Mouse (Mus musculus) forelimb bud, embryonic 11.5 days (tissue): ENCODE measurements around the gene Tnfrsf8.

ENCODE experiments used
- DNase-seq: peaks from one replicate; pipeline ENCODE4 v3.0.0-alpha.2; 2012; ENCODE audit warnings: low read depth, low spot score

Tnfrsf8 gene

DNA sequence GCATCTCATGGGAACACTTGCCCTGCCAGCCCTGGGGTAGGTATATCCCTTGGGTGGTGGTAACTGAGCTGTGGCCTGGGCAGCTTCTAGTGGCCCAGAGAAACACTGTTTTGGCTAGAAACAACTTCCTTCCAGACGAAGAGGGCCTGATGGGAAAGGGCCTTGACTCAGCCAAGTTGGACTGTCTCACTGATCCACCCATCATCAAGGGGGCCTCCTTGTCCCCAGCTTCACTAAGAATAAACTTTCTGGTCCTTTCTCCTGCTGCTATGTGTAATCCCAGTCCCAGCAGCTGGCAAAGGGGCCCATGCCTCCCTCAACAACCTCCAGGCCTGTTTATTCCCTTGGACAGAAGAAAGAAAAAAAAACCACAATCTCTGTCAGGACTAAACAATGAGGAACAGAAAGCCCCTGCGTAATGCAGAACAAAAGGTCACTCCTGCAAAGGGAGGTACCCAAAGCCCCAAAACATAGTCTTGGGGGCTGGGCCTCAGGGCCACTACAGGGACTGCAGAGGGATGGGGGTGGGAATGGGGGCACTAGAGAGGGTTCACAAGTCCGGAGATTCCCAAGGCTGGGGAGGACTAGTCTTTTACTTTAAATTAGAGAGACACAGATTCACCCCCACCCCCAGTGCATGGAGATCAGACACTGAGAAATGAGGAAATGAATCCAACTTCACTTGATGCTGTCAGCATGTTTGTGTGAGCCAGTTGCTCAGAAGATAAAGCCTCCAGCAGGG lies 81.3 kb downstream of the Tnfrsf8 start:
- no peak for DNase-seq

DNA sequence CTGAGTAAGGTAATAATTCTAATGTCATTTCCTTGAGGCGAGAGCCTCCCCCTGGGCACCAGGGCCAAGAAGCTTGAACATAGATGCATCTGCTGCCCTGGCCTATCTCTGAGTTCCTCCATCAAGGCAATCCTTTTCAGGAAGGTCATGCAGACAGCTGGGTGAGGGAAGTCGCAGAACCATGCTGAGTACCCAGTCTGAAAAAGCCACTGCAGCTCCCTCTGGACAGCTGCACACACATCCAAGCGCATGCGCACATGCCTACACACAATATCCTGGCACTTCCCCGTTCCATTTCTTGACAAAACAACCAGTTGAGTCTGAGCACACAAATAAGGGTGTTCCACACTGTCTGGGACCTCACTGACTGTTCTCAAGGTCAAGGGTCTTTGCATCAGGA lies 83.2 kb downstream of the Tnfrsf8 start:
- DNase-seq: no peak

DNA sequence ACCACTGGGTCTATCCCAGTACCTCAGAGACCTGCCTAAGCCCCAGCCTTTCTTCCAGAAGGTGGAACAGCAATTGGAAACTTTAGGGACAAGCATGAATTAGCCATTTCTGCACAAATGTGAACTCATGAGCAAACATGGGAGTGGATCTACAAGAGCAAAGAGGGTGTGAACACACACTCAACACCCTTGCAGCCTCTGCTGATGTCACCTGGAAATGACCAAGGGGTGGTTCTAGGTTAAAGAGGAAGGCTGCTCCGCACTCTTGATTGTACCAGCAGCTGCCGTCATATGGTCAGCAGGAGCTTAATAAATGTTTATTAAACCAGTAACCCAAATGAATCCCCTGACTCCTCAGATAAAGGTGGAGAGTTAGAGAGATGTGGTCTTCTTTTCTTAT lies 84.3 kb downstream of the Tnfrsf8 start:
- DNase-seq: no peak

DNA sequence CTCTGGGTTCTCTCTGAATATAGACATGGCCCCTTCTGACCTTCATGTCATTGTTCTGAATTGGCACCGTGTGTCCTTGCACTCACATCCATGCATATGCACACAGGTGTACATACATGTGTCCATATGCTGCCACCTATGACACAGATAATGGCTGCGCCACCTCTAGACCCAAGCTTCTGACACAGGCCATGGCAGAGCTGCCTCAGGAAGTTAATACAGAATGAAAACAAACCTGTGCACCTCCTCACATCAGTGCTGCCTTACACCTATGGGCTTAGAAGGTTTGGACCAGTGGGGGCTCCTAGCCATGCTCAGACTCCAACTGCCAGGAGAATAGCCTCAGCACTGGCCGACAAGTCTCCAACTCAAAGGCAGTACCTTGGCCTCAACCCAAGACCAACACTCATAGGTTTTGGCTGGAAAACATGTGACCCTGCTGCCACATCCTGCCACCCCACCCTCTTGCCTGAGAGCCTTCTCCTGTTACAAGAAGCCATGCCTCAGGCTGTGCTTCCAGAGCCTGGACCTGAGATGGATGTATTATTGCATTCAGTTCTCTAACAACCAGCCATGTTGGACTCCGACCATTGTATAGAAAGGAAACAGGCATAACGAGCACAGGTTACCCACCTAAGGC lies 85.3 kb downstream of the Tnfrsf8 start:
- no peak for DNase-seq

DNA sequence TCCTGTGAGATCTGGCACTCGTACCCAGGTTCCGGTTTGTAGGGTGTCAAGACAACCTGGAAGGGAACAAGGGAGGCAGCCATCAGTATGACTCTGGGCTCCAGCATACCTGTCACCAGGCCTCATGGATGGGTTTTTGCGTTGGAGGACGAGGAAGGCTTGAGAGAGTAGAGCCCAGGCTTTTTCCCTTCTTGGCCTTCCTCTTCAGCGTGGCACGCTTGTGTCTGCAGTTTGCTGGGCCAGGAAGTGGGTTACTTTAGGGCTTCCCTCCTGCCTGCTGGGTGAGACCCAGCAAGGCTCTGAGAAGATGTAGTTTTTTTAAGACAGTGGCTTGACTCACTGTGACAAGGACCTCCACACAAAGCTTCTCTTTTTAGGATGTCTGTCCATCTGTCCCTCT lies 85.9 kb downstream of the Tnfrsf8 start:
- DNase-seq: no peak

DNA sequence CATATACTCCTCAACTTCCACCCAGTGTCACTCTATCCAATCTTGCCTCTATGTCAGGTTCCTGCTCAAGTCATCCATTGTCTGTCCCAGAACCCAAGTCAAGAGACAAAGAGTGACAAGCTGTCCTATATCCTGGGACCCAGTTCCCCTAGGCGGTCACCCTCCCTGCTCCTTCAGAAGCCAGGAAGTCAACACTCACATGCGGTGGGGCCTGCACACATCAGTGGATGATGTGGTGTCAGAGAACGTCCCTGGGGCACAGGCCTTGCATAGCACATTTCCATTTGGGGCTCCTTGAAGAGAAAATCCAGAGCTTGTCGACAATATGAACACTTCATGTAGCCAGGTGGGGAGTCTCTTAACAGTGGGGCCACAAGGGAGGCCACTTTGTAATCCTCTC lies 90.4 kb downstream of the Tnfrsf8 start:
- DNase-seq: no peak

DNA sequence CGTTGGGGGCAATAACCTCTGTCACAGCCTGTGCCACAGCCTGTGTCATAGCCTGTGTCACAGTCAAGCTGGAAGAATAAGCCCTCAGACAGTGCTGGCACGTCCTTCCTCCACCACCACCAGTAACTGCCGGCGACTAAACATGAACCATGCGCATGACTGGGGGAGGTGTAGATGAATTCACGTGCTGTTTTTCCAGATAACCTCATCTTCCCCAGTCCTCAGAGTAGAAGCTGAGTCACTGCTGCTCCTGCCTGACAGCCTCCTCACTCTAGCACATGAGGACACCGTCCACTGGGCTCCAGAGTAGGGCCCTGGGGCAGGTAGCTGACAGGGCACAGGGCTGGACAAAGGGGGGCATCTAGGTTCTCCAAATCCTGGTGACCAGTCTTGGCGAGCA lies 92.9 kb downstream of the Tnfrsf8 start:
- DNase-seq: no peak

DNA sequence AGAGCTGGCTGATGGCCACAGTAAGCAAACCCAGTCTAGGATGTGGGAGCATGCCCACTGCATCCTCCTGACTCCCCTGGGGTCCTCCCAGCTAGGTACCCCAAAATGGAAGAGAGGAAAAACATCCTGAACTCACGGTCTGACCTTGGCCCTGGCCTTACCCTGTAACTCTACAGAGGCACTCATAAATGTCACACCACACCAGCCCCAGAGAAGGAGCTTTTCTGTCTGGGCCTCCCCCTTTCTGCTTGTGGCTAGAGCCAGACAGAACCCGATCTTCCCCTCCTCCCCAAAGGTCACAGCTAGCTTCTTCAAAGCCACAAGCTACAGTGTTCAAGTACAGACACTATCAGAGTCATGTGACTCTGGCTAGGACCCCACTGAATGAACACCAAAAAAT lies 93.6 kb downstream of the Tnfrsf8 start:
- no peak for DNase-seq

DNA sequence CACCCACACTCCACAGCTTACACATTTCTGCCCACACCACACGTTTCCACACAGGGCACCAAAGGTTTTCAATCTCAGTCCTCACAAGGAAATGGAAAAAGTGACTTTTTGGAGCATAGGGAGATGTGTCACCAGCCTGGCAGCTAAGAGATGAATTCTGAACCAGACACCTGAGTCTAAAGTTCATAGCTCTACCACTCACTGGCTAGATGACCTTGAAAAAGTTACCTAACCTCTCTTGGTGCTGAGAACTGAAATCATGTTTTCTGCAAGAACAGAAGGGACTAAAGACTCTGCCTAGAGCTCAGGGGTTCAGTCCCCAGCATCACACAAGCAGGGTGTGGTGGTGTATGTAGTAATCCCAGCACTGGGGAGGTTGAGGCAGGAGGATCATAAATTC lies 95.0 kb downstream of the Tnfrsf8 start:
- DNase-seq: no peak

DNA sequence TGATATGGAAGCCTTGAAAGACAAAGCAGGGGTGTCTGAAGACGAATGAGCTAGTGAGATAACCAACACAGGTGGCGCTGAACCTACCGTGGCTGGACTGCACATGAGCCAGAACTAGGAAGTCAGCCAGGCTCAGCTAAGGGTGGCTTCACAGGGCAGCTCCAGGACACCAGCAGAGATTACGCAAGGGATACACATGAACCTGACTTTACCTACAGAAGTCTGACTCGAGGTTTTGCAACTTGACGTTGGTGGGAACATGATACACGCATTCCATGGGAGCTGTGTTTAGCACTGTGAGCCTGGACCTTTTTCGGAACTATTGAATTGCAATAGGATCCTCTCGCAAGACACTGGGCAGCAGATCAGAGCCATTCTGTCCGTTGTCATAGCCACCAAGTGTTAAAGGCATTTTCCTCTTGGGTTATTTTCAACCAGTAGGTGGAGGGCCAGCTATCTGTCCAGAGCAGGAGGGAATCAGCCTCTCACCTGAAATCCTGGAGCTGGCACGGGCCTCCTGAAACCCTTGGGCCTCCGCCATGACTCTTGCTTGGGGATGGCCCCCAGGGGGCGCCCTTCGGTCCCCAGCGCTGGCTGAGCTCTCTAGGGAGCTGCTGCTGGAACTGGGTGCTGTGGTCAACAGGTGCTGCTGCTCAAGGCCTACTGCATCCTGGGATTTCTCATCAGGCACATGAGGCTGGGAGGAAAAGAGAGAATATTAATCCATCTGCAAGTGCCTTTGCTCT lies 95.6 kb downstream of the Tnfrsf8 start:
- no peak for DNase-seq

DNA sequence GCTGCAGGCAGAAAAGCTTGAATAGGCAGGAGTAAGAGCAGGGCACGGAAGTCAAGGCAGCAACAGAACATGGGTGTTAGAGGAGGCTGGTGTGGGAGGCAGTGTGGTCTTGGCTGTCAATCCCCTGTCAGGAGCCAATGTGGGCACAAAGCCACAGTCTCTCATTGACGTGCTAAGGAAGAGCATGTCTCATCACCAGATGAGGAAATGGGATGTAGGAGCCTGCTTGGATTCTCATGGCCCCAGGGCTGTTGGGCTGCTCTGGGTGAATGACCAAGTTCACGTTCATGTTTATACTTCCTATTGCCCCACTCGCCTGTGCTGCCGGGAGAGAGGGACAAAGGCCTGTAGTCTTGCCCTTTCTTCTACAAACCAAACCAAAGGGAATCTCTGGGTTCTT lies 97.1 kb downstream of the Tnfrsf8 start:
- no peak for DNase-seq
